19 mouse cellular contexts compared by ENCODE assay signal in the genomic region with DNA sequence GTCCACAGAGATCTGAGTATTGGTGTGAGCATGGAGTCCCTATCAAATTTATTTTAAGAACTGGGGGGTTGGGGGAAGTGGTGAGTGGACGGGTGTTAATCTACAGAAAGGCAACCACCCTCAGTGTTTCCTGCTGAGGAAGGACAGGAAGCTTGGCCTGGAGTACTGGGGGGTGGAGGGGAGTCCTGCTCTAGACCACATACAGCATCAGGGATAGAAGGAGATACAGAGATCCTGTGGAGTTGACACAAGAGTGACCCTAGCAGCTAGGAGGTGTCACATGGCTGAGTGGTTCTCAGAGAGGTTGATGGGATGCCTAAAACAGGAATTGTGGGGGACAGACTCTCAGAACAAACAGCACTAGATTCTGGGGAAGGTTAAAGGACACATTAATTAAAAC. TPM values are rescaled to one million over a fixed set of nuclear protein-coding genes. Genes with fewer than 3 reads are reported as not detected.
A peak's percentile ranks its signal among the peaks of the same experiment; 100 is the strongest.
DNase-seq lines count a peak whose midpoint lies in the region; ATAC-seq and TF ChIP-seq lines count a peak whose summit lies in the region.
"Had no signal": no experiment of that assay in that cellular context is flagged by ENCODE, and none has a peak within 500 bp of the region (broad histone marks: within the 10 kb centered on the region; RNA-seq: fewer than 3 reads in every experiment).

No protein-coding gene starts in this region.

- peak overlapping the region; percentile 30; the same call in 1 of the 2 replicates for H3K9ac ChIP-seq in heart, embryonic 14.5 days (ENCODE audit: low read length)
- no peak overlapping the region for H3K9ac ChIP-seq in lung, embryonic 14.5 days
- no peak overlapping the region for H3K9ac ChIP-seq in liver, embryonic 12.5 days
- no peak overlapping the region for H3K9ac ChIP-seq in midbrain, embryonic 16.5 days (ENCODE audit: low read depth, low read length)
- H3K9ac ChIP-seq: forebrain, postnatal 0 days; hindbrain, embryonic 15.5 days; neural tube, embryonic 12.5 days had no signal

- TF ChIP-seq POLR2A in lung, adult 2 months (IDR thresholded peaks at IDR 0.05; ENCODE audit: borderline replicate concordance, extremely low read depth, low read depth, low read length), result no peak

- H3K27me3 ChIP-seq in heart, embryonic 14.5 days (ENCODE audit: control insufficient read depth, insufficient read depth, low read length), result no peaks in the 10 kb centered on the region
- no peaks in the 10 kb centered on the region for H3K27me3 ChIP-seq in lung, embryonic 14.5 days (ENCODE audit: insufficient read depth, low read length)
- peaks cover 42% of the 10 kb centered on the region for H3K27me3 ChIP-seq in liver, embryonic 12.5 days (replicated peaks)
- no peaks in the 10 kb centered on the region for H3K27me3 ChIP-seq in midbrain, embryonic 16.5 days (ENCODE audit: control insufficient read depth, insufficient read depth, low read depth, low read length)
- H3K27me3 ChIP-seq: hindbrain, embryonic 15.5 days; neural tube, embryonic 12.5 days had no signal

- ATAC-seq in heart, embryonic 14.5 days (ENCODE audit: insufficient number of reproducible peaks, insufficient read depth, low FRiP score, low read depth), result no peak
- ATAC-seq in lung, embryonic 14.5 days (ENCODE audit: insufficient read depth), result no peak
- peak; percentile 27 for ATAC-seq in granulocyte monocyte progenitor cell, adult 5-6 weeks (replicated peaks; ENCODE audit: poor library complexity, severe bottlenecking)
- ATAC-seq in liver, embryonic 12.5 days, result peak; percentile 36; the same call in 1 of the 2 replicates
- no peak for ATAC-seq in midbrain, embryonic 16.5 days
- ATAC-seq: forebrain, postnatal 0 days had no signal

- H3K9me3 ChIP-seq in heart, embryonic 14.5 days (ENCODE audit: control insufficient read depth, low read length), result no peaks in the 10 kb centered on the region
- H3K9me3 ChIP-seq in lung, embryonic 14.5 days (ENCODE audit: low read depth, low read length), result no peaks in the 10 kb centered on the region
- no peaks in the 10 kb centered on the region for H3K9me3 ChIP-seq in liver, embryonic 12.5 days (replicated peaks)
- no peaks in the 10 kb centered on the region for H3K9me3 ChIP-seq in midbrain, embryonic 16.5 days (replicated peaks; ENCODE audit: control insufficient read depth, low read length, poor library complexity, severe bottlenecking)
- H3K9me3 ChIP-seq: hindbrain, embryonic 15.5 days; neural tube, embryonic 12.5 days had no signal

- H3K4me1 ChIP-seq in heart, embryonic 14.5 days (ENCODE audit: control insufficient read depth in 2 of 2, insufficient read depth in 2 of 2, low read length in 2 of 2), result peaks cover 19 to 37% of the 10 kb centered on the region in 2 experiments
- peaks cover 5% of the 10 kb centered on the region; the same call in 1 of the 2 replicates for H3K4me1 ChIP-seq in lung, embryonic 14.5 days (ENCODE audit: insufficient read depth)
- H3K4me1 ChIP-seq in lung, adult 2 months (ENCODE audit: control insufficient read depth, insufficient read depth, low read length), result peaks cover 10% of the 10 kb centered on the region
- peaks cover 51% of the 10 kb centered on the region for H3K4me1 ChIP-seq in liver, embryonic 12.5 days
- H3K4me1 ChIP-seq in midbrain, embryonic 16.5 days (ENCODE audit: control insufficient read depth, insufficient read depth, low read length), result peaks cover 15% of the 10 kb centered on the region

- no peak overlapping the region for H3K4me3 ChIP-seq in heart, embryonic 14.5 days (ENCODE audit: control insufficient read depth in 1 of 2, insufficient read depth in 1 of 2, low read depth in 1 of 2, low read length in 2 of 2)
- no peak overlapping the region for H3K4me3 ChIP-seq in lung, embryonic 14.5 days (ENCODE audit: low read depth, low read length)
- no peak overlapping the region for H3K4me3 ChIP-seq in lung, adult 2 months (replicated peaks; ENCODE audit: extremely low read depth, low read depth, low read length)
- no peak overlapping the region for H3K4me3 ChIP-seq in liver, embryonic 12.5 days
- H3K4me3 ChIP-seq in midbrain, embryonic 16.5 days (ENCODE audit: low read depth, low read length), result no peak overlapping the region
- H3K4me3 ChIP-seq: hindbrain, embryonic 15.5 days; neural tube, embryonic 12.5 days had no signal

- peaks cover 7% of the 10 kb centered on the region for H3K36me3 ChIP-seq in heart, embryonic 14.5 days (ENCODE audit: control insufficient read depth, insufficient read depth, low read length)
- peaks cover 9% of the 10 kb centered on the region for H3K36me3 ChIP-seq in lung, embryonic 14.5 days (ENCODE audit: insufficient read depth)
- H3K36me3 ChIP-seq in liver, embryonic 12.5 days, result peaks cover 5% of the 10 kb centered on the region
- no peaks in the 10 kb centered on the region for H3K36me3 ChIP-seq in midbrain, embryonic 16.5 days (ENCODE audit: control insufficient read depth, insufficient read depth, low read length)
- H3K36me3 ChIP-seq: hindbrain, embryonic 15.5 days had no signal

- no peak for DNase-seq in heart, adult 9 months (ENCODE audit: low spot score in 2 of 2)
- DNase-seq in lung, embryonic 14.5 days, result no peak
- no peak for DNase-seq in lung, adult 2 months
- DNase-seq in adipocyte (ENCODE audit: low spot score), result no peak
- DNase-seq: cerebellum, adult 2 months; forebrain, postnatal 0 days; gastrocnemius, postnatal 14 days; layer of hippocampus, postnatal 36 days; left cerebral cortex, postnatal 4 days; thymus, postnatal 36 days had no signal

- peak overlapping the region; percentile 46 to 95 for H3K27ac ChIP-seq in heart, embryonic 14.5 days (replicated peaks in 1 of 2; ENCODE audit: control insufficient read depth in 1 of 2, insufficient read depth in 1 of 2, low read depth in 2 of 2, low read length in 2 of 2)
- peak overlapping the region; percentile 54; the same call in 1 of the 2 replicates for H3K27ac ChIP-seq in lung, embryonic 14.5 days (ENCODE audit: low read depth)
- peak overlapping the region; percentile 63; the same call in 1 of the 2 replicates for H3K27ac ChIP-seq in liver, embryonic 12.5 days
- no peak overlapping the region for H3K27ac ChIP-seq in midbrain, embryonic 16.5 days (ENCODE audit: low read length)
- H3K27ac ChIP-seq: hindbrain, embryonic 15.5 days; macrophage; neural tube, embryonic 12.5 days had no signal

- no peak for TF ChIP-seq CTCF in lung, embryonic 14.5 days (IDR thresholded peaks at IDR 0.05; ENCODE audit: low read depth)
- no peak for TF ChIP-seq CTCF in lung, adult 2 months (IDR thresholded peaks at IDR 0.05; ENCODE audit: insufficient read depth, low read length)

- H3K4me2 ChIP-seq in heart, embryonic 14.5 days (ENCODE audit: low read length), result 0 out of 2 replicates have a peak overlapping the region, but pooled peaks have one; percentile 8
- H3K4me2 ChIP-seq in lung, embryonic 14.5 days, result no peak overlapping the region
- 0 out of 2 replicates have a peak overlapping the region, but pooled peaks have one; percentile 15 for H3K4me2 ChIP-seq in liver, embryonic 12.5 days
- no peak overlapping the region for H3K4me2 ChIP-seq in midbrain, embryonic 16.5 days (ENCODE audit: low read length)
- H3K4me2 ChIP-seq: hindbrain, embryonic 15.5 days; neural tube, embryonic 12.5 days had no signal

- 4% methylated on average over 1 of the region's 1 CpGs for WGBS in heart, embryonic 14.5 days
- 21% methylated on average over 1 of the region's 1 CpGs for WGBS in lung, embryonic 14.5 days
- 25% methylated on average over 1 of the region's 1 CpGs for WGBS in lung, adult 2 months
- 23% methylated on average over 1 of the region's 1 CpGs for WGBS in liver, embryonic 12.5 days (ENCODE audit: insufficient replicate concordance)
- WGBS in midbrain, embryonic 16.5 days, result 68% methylated on average over 1 of the region's 1 CpGs

RNA-seq across cellular contexts. Expression of gene Tpm4, which starts 1.3 kb away (rescaled TPM):
- polyA plus RNA-seq in heart, embryonic 14.5 days (2014; fragmentation: Nextera tagmentation; extraction: Ambion mirVana), result 305 and 318 TPM in 2 replicates
- polyA plus RNA-seq in lung, embryonic 14.5 days (2014; fragmentation: Nextera tagmentation; extraction: Ambion mirVana), result 849 and 861 TPM in 2 replicates
- polyA plus RNA-seq in lung, adult 2 months (2012; rRNA removed), result 139 and 170 TPM in 2 replicates
- 35.0 and 39.9 TPM in 2 replicates for total RNA-seq in granulocyte monocyte progenitor cell, adult 5-6 weeks (2014; fragmentation: Nextera tagmentation)
- total RNA-seq in granulocyte monocyte progenitor cell, adult 5-6 weeks (2017), result 54.2 and 60.5 TPM in 2 replicates
- polyA plus RNA-seq in liver, embryonic 12.5 days (2016; fragmentation: Nextera tagmentation; extraction: Ambion mirVana), result 160 and 165 TPM in 2 replicates
- polyA plus RNA-seq in midbrain, embryonic 16.5 days (2015; fragmentation: Nextera tagmentation; extraction: Ambion mirVana), result 151 and 168 TPM in 2 replicates

RNA-seq across cellular contexts. Expression of gene Olfr374, which starts 26.7 kb away (rescaled TPM):
- not detected in 2 replicates for polyA plus RNA-seq in heart, embryonic 14.5 days (2014; fragmentation: Nextera tagmentation; extraction: Ambion mirVana)
- polyA plus RNA-seq in lung, embryonic 14.5 days (2014; fragmentation: Nextera tagmentation; extraction: Ambion mirVana), result 0.01 and 0.04 TPM in 2 replicates
- polyA plus RNA-seq in lung, adult 2 months (2012; rRNA removed), result not detected in 2 replicates
- not detected in 2 replicates for total RNA-seq in granulocyte monocyte progenitor cell, adult 5-6 weeks (2014; fragmentation: Nextera tagmentation)
- not detected in 2 replicates for total RNA-seq in granulocyte monocyte progenitor cell, adult 5-6 weeks (2017)
- polyA plus RNA-seq in liver, embryonic 12.5 days (2016; fragmentation: Nextera tagmentation; extraction: Ambion mirVana), result not detected in 2 replicates
- polyA plus RNA-seq in midbrain, embryonic 16.5 days (2015; fragmentation: Nextera tagmentation; extraction: Ambion mirVana), result 0.04 TPM in 1 of 2 replicates, not detected in the other
- total RNA-seq: forebrain, postnatal 0 days; gastrocnemius, postnatal 14 days; layer of hippocampus, postnatal 36 days; midbrain, postnatal 0 days had no signal
- polyA plus RNA-seq: cerebellum, adult 2 months; forebrain, postnatal 0 days; hindbrain, embryonic 15.5 days; macrophage; midbrain, postnatal 0 days; neural tube, embryonic 12.5 days; small intestine, adult 2 months had no signal

RNA-seq across cellular contexts. Expression of gene Rab8a, which starts 27.5 kb away (rescaled TPM):
- 57.8 and 58.2 TPM in 2 replicates for polyA plus RNA-seq in heart, embryonic 14.5 days (2014; fragmentation: Nextera tagmentation; extraction: Ambion mirVana)
- 90.0 and 103 TPM in 2 replicates for polyA plus RNA-seq in lung, embryonic 14.5 days (2014; fragmentation: Nextera tagmentation; extraction: Ambion mirVana)
- 39.1 and 67.4 TPM in 2 replicates for polyA plus RNA-seq in lung, adult 2 months (2012; rRNA removed)
- total RNA-seq in granulocyte monocyte progenitor cell, adult 5-6 weeks (2014; fragmentation: Nextera tagmentation), result 38.9 and 39.9 TPM in 2 replicates
- 320 and 344 TPM in 2 replicates for total RNA-seq in granulocyte monocyte progenitor cell, adult 5-6 weeks (2017)
- polyA plus RNA-seq in liver, embryonic 12.5 days (2016; fragmentation: Nextera tagmentation; extraction: Ambion mirVana), result 82.3 and 86.1 TPM in 2 replicates
- polyA plus RNA-seq in midbrain, embryonic 16.5 days (2015; fragmentation: Nextera tagmentation; extraction: Ambion mirVana), result 84.5 and 96.5 TPM in 2 replicates

RNA-seq across cellular contexts. Expression of gene Olfr373, which starts 50.5 kb away (rescaled TPM):
- not detected in 2 replicates for polyA plus RNA-seq in heart, embryonic 14.5 days (2014; fragmentation: Nextera tagmentation; extraction: Ambion mirVana)
- not detected in 2 replicates for polyA plus RNA-seq in lung, embryonic 14.5 days (2014; fragmentation: Nextera tagmentation; extraction: Ambion mirVana)
- polyA plus RNA-seq in lung, adult 2 months (2012; rRNA removed), result not detected in 2 replicates
- not detected in 2 replicates for total RNA-seq in granulocyte monocyte progenitor cell, adult 5-6 weeks (2014; fragmentation: Nextera tagmentation)
- total RNA-seq in granulocyte monocyte progenitor cell, adult 5-6 weeks (2017), result not detected in 2 replicates
- polyA plus RNA-seq in liver, embryonic 12.5 days (2016; fragmentation: Nextera tagmentation; extraction: Ambion mirVana), result not detected in 2 replicates
- polyA plus RNA-seq in midbrain, embryonic 16.5 days (2015; fragmentation: Nextera tagmentation; extraction: Ambion mirVana), result not detected in 2 replicates
- total RNA-seq: forebrain, postnatal 0 days; gastrocnemius, postnatal 14 days; layer of hippocampus, postnatal 36 days; left cerebral cortex, postnatal 4 days; midbrain, postnatal 0 days had no signal
- polyA plus RNA-seq: cerebellum, adult 2 months; forebrain, postnatal 0 days; hindbrain, embryonic 15.5 days; macrophage; midbrain, postnatal 0 days; neural tube, embryonic 12.5 days; small intestine, adult 2 months had no signal

RNA-seq across cellular contexts. Expression of gene Hsh2d, which starts 55.9 kb away (rescaled TPM):
- polyA plus RNA-seq in heart, embryonic 14.5 days (2014; fragmentation: Nextera tagmentation; extraction: Ambion mirVana), result not detected in 2 replicates
- polyA plus RNA-seq in lung, embryonic 14.5 days (2014; fragmentation: Nextera tagmentation; extraction: Ambion mirVana), result 0.30 and 0.51 TPM in 2 replicates
- polyA plus RNA-seq in lung, adult 2 months (2012; rRNA removed), result 1.6 and 1.8 TPM in 2 replicates
- total RNA-seq in granulocyte monocyte progenitor cell, adult 5-6 weeks (2014; fragmentation: Nextera tagmentation), result 6.2 and 14.0 TPM in 2 replicates
- total RNA-seq in granulocyte monocyte progenitor cell, adult 5-6 weeks (2017), result 2.6 and 3.1 TPM in 2 replicates
- polyA plus RNA-seq in liver, embryonic 12.5 days (2016; fragmentation: Nextera tagmentation; extraction: Ambion mirVana), result 0.28 and 0.32 TPM in 2 replicates
- polyA plus RNA-seq in midbrain, embryonic 16.5 days (2015; fragmentation: Nextera tagmentation; extraction: Ambion mirVana), result not detected in 2 replicates
- total RNA-seq: forebrain, postnatal 0 days; gastrocnemius, postnatal 14 days; layer of hippocampus, postnatal 36 days; left cerebral cortex, postnatal 4 days had no signal
- polyA plus RNA-seq: forebrain, postnatal 0 days; hindbrain, embryonic 15.5 days; midbrain, postnatal 0 days; neural tube, embryonic 12.5 days had no signal

Comparison
In these comparisons a context has a peak if more than half of its experiments do, and no peak if none do; other contexts are left out.
1. ATAC-seq: peak in granulocyte monocyte progenitor cell, adult 5-6 weeks (single experiment) and liver, embryonic 12.5 days (single experiment); none in heart, embryonic 14.5 days (single experiment), lung, embryonic 14.5 days (single experiment) and midbrain, embryonic 16.5 days (single experiment).
2. H3K4me2 ChIP-seq: peak in heart, embryonic 14.5 days (single experiment) and liver, embryonic 12.5 days (single experiment); none in lung, embryonic 14.5 days (single experiment) and midbrain, embryonic 16.5 days (single experiment).